Mouse (Mus musculus): Measurements from ENCODE around the gene Ctdsp1. TPM values are rescaled to one million over a fixed set of nuclear protein-coding genes. Genes with fewer than 3 reads are reported as not detected.

Gene Ctdsp1
- polyA plus RNA-seq, 1 experiment from 2014 or later, result 64.6 TPM

DNA sequence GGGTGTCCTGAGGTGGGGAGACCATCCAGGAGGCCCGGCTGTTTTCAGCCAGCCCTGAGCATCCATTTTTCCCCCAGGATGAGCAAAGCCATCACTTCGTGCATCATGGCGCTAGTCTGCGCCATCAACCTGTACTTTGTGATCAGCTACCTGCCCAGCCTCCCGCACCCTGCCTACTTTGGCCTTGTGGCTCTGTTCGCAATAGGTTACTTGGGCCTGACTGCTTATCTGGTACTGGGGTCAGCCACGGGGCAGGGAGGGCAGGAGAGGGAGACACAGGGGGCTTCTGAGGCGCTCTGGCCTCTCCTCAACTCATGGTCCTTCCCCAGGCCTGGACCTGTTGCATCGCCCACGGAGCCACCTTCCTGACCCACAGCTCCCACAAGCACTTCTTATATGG lies 6.2 kb upstream of the Ctdsp1 start:
- no peaks in the 10 kb centered on the region for H3K9me3 ChIP-seq (replicated peaks; ENCODE audit: control insufficient read depth, low read length)
- H3K4me2 ChIP-seq (ENCODE audit: low read depth, low read length), result no peak overlapping the region
- no peak overlapping the region for H3K9ac ChIP-seq (ENCODE audit: low read length)
- 91% methylated on average over 10 of the region's 10 CpGs for WGBS
- H3K4me3 ChIP-seq (ENCODE audit: low read length), result no peak overlapping the region
- peaks cover 16% of the 10 kb centered on the region for H3K4me1 ChIP-seq (ENCODE audit: control insufficient read depth, insufficient read depth, low read length)
- H3K27ac ChIP-seq (ENCODE audit: low read length), result no peak overlapping the region
- ATAC-seq (replicated peaks; ENCODE audit: extremely low read depth, insufficient read depth, low FRiP score), result no peak
- no peaks in the 10 kb centered on the region for H3K27me3 ChIP-seq (ENCODE audit: control insufficient read depth, insufficient read depth, low read length)
- no peaks in the 10 kb centered on the region for H3K36me3 ChIP-seq (ENCODE audit: control insufficient read depth, insufficient read depth)

DNA sequence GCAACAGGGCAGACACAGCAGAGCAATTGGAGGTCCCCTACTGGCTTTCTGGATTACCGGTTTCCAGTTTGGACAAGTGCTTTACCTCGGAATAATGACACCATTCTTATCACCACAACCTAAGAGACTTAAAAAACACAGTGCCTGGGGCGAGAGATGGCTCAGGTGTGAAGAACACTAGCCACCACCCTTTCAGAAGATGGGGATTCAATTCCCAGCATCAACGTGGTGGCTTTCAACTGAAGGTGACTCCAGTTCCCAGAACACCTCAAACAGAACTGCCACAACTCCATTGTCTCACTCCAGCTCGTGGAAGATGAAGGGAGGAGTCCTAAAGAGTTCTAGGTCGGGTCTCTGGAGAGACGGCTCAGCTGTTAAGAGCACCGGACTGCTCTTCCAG lies 5.8 kb upstream of the Ctdsp1 start:
- Histone ChIP-seq H3K36me3 (ENCODE audit: control insufficient read depth, insufficient read depth) (no peaks in the 10 kb centered on the region), H3K4me2 (ENCODE audit: low read depth, low read length) (no peak overlapping the region), H3K9ac (ENCODE audit: low read length) (no peak overlapping the region), H3K4me1 (ENCODE audit: control insufficient read depth, insufficient read depth, low read length) (peaks cover 20% of the 10 kb centered on the region), H3K9me3 (replicated peaks; ENCODE audit: control insufficient read depth, low read length) (no peaks in the 10 kb centered on the region), H3K27ac (ENCODE audit: low read length) (no peak overlapping the region), H3K27me3 (ENCODE audit: control insufficient read depth, insufficient read depth, low read length) (no peaks in the 10 kb centered on the region), H3K4me3 (ENCODE audit: low read length) (no peak overlapping the region)
- WGBS, result 79% methylated on average over 8 of the region's 8 CpGs
- ATAC-seq (replicated peaks; ENCODE audit: extremely low read depth, insufficient read depth, low FRiP score), result no peak

DNA sequence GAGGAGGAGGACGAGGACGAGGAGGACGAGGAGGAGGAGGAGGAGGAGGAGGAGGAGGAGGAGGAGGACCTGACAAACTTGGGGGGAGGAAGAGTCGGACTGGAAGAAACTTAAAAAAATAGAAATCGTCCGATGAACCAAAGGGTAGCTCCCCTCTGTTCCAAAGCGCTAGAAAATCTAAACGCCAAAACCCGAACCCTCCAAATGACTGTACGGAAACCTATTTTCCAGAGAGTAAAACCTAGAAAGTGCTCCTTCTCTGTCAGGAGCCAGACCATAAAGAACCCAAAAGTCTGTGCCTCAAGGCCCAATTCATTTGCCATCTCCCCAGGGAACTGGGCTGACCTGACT lies 5.0 kb upstream of the Ctdsp1 start:
- Histone ChIP-seq H3K36me3 (ENCODE audit: control insufficient read depth, insufficient read depth) (no peaks in the 10 kb centered on the region), H3K4me3 (ENCODE audit: low read length) (peak overlapping the region; percentile 66), H3K9me3 (replicated peaks; ENCODE audit: control insufficient read depth, low read length) (no peaks in the 10 kb centered on the region), H3K9ac (ENCODE audit: low read length) (peak overlapping the region; percentile 86), H3K4me1 (ENCODE audit: control insufficient read depth, insufficient read depth, low read length) (peaks cover 25% of the 10 kb centered on the region), H3K4me2 (ENCODE audit: low read depth, low read length) (peak overlapping the region; percentile 68), H3K27me3 (ENCODE audit: control insufficient read depth, insufficient read depth, low read length) (no peaks in the 10 kb centered on the region), H3K27ac (ENCODE audit: low read length) (peak overlapping the region; percentile 98)
- WGBS, result 61% methylated on average over 7 of the region's 10 CpGs
- no peak for ATAC-seq (replicated peaks; ENCODE audit: extremely low read depth, insufficient read depth, low FRiP score)

DNA sequence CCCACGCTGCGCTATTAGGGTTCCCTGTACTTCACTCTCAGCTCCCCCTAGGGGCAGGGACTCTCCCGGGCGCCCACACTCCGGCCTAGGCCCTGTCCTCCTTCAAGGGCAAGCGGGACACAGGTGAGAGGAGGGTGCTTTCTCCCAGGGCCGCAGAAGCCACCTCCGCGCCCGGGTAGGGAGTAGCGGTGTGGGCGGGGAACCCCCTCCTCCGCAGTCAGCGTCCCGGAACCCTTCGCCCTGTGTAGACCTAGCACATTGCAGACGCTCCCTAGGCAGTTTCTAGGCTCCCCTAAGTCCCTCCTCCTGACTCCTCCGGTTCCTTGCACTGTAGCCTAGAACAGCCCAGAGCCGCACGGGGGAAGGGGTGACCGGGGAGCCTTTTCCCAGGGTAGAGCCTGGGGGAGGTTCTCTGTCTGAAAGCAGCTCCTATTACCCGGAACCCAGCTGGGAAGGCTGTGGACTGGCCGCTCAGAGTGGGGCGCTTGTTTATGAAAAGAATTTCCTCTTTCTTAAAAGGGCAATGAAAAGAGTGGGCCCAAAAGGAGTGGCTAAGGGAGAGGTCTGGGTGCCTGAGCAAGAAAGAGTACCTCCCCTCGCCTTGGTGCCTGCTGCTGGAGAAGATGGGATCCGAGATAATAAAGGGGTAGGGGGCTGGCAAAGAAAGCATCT lies 4.5 kb upstream of the Ctdsp1 start:
- no peaks in the 10 kb centered on the region for H3K27me3 ChIP-seq (ENCODE audit: control insufficient read depth, insufficient read depth, low read length)
- WGBS, result under 1% methylated on average over 26 of the region's 26 CpGs
- no peaks in the 10 kb centered on the region for H3K9me3 ChIP-seq (replicated peaks; ENCODE audit: control insufficient read depth, low read length)
- peak; percentile 76 for ATAC-seq (replicated peaks; ENCODE audit: extremely low read depth, insufficient read depth, low FRiP score)
- H3K4me3 ChIP-seq (ENCODE audit: low read length), result peak overlapping the region; percentile 66
- H3K4me2 ChIP-seq (ENCODE audit: low read depth, low read length), result peak overlapping the region; percentile 68
- H3K27ac ChIP-seq (ENCODE audit: low read length), result peak overlapping the region; percentile 98
- peaks cover 25% of the 10 kb centered on the region for H3K4me1 ChIP-seq (ENCODE audit: control insufficient read depth, insufficient read depth, low read length)
- peak overlapping the region; percentile 86 for H3K9ac ChIP-seq (ENCODE audit: low read length)
- no peaks in the 10 kb centered on the region for H3K36me3 ChIP-seq (ENCODE audit: control insufficient read depth, insufficient read depth)

DNA sequence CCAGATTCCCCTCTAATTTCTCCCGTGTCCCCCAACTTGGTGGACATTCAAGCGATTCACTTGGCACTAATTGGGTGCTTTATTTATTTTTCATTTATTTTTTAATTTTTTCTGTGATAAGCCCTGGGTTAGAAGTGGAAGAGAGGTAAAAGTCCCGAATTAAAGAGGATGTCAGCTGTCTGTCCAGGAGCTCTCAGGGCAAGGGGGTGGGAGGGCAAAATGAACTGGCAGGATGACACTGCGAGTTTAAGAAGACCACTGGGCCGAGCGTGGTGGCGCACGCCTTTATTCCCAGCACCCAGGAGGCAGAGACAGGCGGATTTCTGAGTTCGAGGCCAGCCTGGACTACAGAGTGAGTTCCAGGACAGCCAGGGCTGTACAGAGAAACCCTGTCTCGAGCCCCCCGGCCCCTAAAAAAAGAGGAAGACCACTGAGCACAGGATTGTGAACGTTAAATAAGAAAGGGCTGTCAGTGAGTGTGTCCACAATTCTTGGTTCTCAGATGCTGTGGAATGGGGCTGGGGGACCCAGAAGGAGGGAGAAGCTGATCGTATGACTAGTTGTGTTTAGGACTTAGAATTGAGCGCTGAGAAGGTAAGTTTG lies 3.8 kb upstream of the Ctdsp1 start:
- H3K27ac ChIP-seq (ENCODE audit: low read length), result peak overlapping the region; percentile 98
- 55% methylated on average over 15 of the region's 15 CpGs for WGBS
- no peaks in the 10 kb centered on the region for H3K36me3 ChIP-seq (ENCODE audit: control insufficient read depth, insufficient read depth)
- peaks cover 25% of the 10 kb centered on the region for H3K4me1 ChIP-seq (ENCODE audit: control insufficient read depth, insufficient read depth, low read length)
- no peaks in the 10 kb centered on the region for H3K9me3 ChIP-seq (replicated peaks; ENCODE audit: control insufficient read depth, low read length)
- H3K27me3 ChIP-seq (ENCODE audit: control insufficient read depth, insufficient read depth, low read length), result no peaks in the 10 kb centered on the region
- peak overlapping the region; percentile 86 for H3K9ac ChIP-seq (ENCODE audit: low read length)
- H3K4me2 ChIP-seq (ENCODE audit: low read depth, low read length), result peak overlapping the region; percentile 68
- H3K4me3 ChIP-seq (ENCODE audit: low read length), result peak overlapping the region; percentile 66
- no peak for ATAC-seq (replicated peaks; ENCODE audit: extremely low read depth, insufficient read depth, low FRiP score)

DNA sequence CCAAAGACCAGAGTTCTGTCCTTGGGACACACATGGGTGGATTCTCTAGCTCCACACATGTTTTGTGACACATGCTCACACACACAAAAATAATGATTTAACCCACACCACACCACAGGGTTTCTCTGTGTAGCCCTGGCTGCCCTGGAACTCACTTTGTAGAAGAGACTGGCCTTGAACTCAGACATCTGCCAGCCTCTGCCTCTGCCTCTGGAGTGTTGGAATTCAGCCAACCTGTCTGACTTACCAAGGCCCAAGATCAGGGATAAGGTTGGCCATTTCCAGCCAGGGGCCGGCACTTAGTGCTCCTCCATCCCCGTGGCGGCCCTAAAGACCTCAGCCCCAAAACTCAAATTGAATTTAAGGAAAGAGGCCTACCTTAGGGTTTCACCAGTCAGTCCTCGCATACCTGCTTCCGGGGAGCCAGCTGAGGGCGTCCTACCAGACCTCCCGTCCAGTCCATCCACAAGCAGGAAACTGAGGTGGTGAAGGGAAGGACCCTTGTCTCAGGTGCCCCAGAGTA lies 2.9 kb upstream of the Ctdsp1 start:
- Histone ChIP-seq H3K27me3 (ENCODE audit: control insufficient read depth, insufficient read depth, low read length) (no peaks in the 10 kb centered on the region), H3K27ac (ENCODE audit: low read length) (no peak overlapping the region), H3K9ac (ENCODE audit: low read length) (no peak overlapping the region), H3K4me3 (ENCODE audit: low read length) (no peak overlapping the region), H3K4me2 (ENCODE audit: low read depth, low read length) (no peak overlapping the region), H3K36me3 (ENCODE audit: control insufficient read depth, insufficient read depth) (no peaks in the 10 kb centered on the region; the same call in 1 of the 2 replicates), H3K4me1 (ENCODE audit: control insufficient read depth, insufficient read depth, low read length) (peaks cover 32% of the 10 kb centered on the region), H3K9me3 (replicated peaks; ENCODE audit: control insufficient read depth, low read length) (no peaks in the 10 kb centered on the region)
- no peak for ATAC-seq (replicated peaks; ENCODE audit: extremely low read depth, insufficient read depth, low FRiP score)
- 74% methylated on average over 7 of the region's 7 CpGs for WGBS

DNA sequence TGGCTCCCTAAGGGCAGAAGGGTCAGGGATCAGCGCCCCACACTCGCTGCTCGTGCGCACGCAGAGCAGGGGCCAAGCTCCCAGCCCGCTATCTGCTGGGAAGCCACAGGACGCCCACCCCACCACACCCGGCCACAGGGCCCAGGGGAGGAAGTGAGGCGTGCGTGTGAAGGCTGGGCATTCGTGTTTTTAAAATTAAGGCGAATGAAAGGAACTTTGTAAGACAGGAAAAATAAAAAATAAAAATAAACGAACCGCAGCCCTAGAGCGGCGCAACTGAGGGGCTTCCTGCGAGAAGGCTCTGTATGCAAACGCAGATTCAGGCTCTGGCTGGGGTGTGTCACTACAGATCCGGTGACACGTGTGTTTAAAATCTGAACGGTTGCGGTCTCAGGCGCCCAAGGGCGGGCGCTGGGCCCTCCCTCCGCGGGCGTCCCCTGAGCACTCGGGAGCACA lies 1.4 kb upstream of the Ctdsp1 start:
- Histone ChIP-seq H3K36me3 (ENCODE audit: control insufficient read depth, insufficient read depth) (peaks cover 11% of the 10 kb centered on the region), H3K27me3 (ENCODE audit: control insufficient read depth, insufficient read depth, low read length) (no peaks in the 10 kb centered on the region), H3K4me1 (ENCODE audit: control insufficient read depth, insufficient read depth, low read length) (peaks cover 33% of the 10 kb centered on the region), H3K4me2 (ENCODE audit: low read depth, low read length) (peak overlapping the region; percentile 65), H3K9me3 (replicated peaks; ENCODE audit: control insufficient read depth, low read length) (no peaks in the 10 kb centered on the region), H3K27ac (ENCODE audit: low read length) (peak overlapping the region; percentile 98), H3K9ac (ENCODE audit: low read length) (peak overlapping the region; percentile 74), H3K4me3 (ENCODE audit: low read length) (peak overlapping the region; percentile 82)
- WGBS, result 3% methylated on average over 29 of the region's 29 CpGs
- peak; percentile 10 for ATAC-seq (replicated peaks; ENCODE audit: extremely low read depth, insufficient read depth, low FRiP score)

DNA sequence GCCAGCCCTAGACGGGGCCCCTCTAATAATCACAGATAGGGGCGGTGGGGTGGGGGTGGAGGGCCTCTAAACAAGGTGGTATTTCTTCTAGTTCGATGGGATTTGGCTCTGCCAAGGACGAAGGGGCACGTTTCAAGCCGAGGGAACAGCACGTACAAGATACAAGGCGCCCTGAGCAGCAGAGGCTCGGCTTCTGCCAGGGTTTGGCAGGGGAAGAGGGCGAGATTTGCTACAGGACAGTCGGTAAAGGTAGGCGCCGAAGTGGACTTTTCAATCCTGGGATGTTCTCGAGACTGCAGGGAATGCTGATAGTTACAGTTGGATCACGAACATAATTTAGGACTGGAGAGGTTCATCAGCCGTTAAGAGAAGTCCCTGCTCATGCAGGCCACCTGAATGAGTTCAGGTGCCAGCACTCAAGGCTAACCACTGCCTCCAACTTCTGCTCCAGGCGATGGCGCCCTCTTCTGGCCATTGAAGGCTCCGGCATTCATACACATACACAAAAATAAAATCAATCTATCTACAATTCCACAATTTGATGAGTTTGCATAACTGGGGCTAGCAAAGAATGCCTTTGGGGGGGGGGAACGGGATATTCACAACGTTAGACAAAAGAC lies 912 bp upstream of the Ctdsp1 start:
- ATAC-seq (replicated peaks; ENCODE audit: extremely low read depth, insufficient read depth, low FRiP score), result no peak
- peaks cover 33% of the 10 kb centered on the region for H3K4me1 ChIP-seq (ENCODE audit: control insufficient read depth, insufficient read depth, low read length)
- H3K9me3 ChIP-seq (replicated peaks; ENCODE audit: control insufficient read depth, low read length), result no peaks in the 10 kb centered on the region
- H3K27ac ChIP-seq (ENCODE audit: low read length), result peak overlapping the region; percentile 98
- peak overlapping the region; percentile 65 for H3K4me2 ChIP-seq (ENCODE audit: low read depth, low read length)
- H3K4me3 ChIP-seq (ENCODE audit: low read length), result peak overlapping the region; percentile 82
- WGBS, result 3% methylated on average over 21 of the region's 21 CpGs
- H3K36me3 ChIP-seq (ENCODE audit: control insufficient read depth, insufficient read depth), result peaks cover 16% of the 10 kb centered on the region
- H3K9ac ChIP-seq (ENCODE audit: low read length), result peak overlapping the region; percentile 74
- H3K27me3 ChIP-seq (ENCODE audit: control insufficient read depth, insufficient read depth, low read length), result no peaks in the 10 kb centered on the region

Data from heart, embryonic 16.5 days (tissue).